Mouse (Mus musculus): ENCODE measurements around the gene Sptbn1. TPM values are rescaled to one million over a fixed set of nuclear protein-coding genes. Genes with fewer than 3 reads are reported as not detected.

The Sptbn1 gene
- 110 and 122 TPM in 2 replicates for polyA plus RNA-seq (2016; fragmentation: Nextera tagmentation; extraction: Ambion mirVana)

- H3K27ac ChIP-seq = peak within 1 kb of the TSS; percentile 93
- H3K4me1 ChIP-seq = peaks cover 20% of the 10 kb centered on the region
- WGBS = under 1% methylated on average over 63 of the region's 81 CpGs
- peak within 1 kb of the TSS; percentile 90 for H3K9ac ChIP-seq
- H3K27me3 ChIP-seq (replicated peaks) = no peaks in the 10 kb centered on the region
- no peaks in the 10 kb centered on the region for H3K9me3 ChIP-seq
- H3K4me2 ChIP-seq (replicated peaks) = peak within 1 kb of the TSS; percentile 88
- no peaks in the 10 kb centered on the region for H3K36me3 ChIP-seq
- ATAC-seq (ENCODE audit: low FRiP score, low read depth) = peak; percentile 96
- peak within 1 kb of the TSS; percentile 93 for H3K4me3 ChIP-seq
Observed at GRCm38 (mm10) chr11:30267892-30268647, at the start of gene Sptbn1. TSS of gene Sptbn1 (minus strand) at chr11:30268175.

- H3K4me2 ChIP-seq (replicated peaks) = no peak overlapping the region
- no peaks in the 10 kb centered on the region for H3K4me1 ChIP-seq
- H3K9ac ChIP-seq = no peak overlapping the region
- no peaks in the 10 kb centered on the region for H3K9me3 ChIP-seq
- no peaks in the 10 kb centered on the region for H3K27me3 ChIP-seq (replicated peaks)
- no peak for ATAC-seq (ENCODE audit: low FRiP score, low read depth)
- no peak overlapping the region for H3K4me3 ChIP-seq
- no peaks in the 10 kb centered on the region for H3K36me3 ChIP-seq
- H3K27ac ChIP-seq = no peak overlapping the region
Observed at GRCm38 (mm10) chr11:30294279-30294678, 26.3 kb upstream of the Sptbn1 start.

GRCm38 (mm10) chr11:30292221-30293160 lies 24.5 kb upstream of the Sptbn1 start:
- Histone ChIP-seq H3K9ac (no peak overlapping the region), H3K4me3 (no peak overlapping the region), H3K4me2 (replicated peaks) (no peak overlapping the region), H3K27me3 (replicated peaks) (no peaks in the 10 kb centered on the region), H3K36me3 (no peaks in the 10 kb centered on the region), H3K4me1 (no peaks in the 10 kb centered on the region), H3K9me3 (no peaks in the 10 kb centered on the region), H3K27ac (no peak overlapping the region)
- no peak for ATAC-seq (ENCODE audit: low FRiP score, low read depth)
- 89% methylated on average over 3 of the region's 3 CpGs for WGBS

GRCm38 (mm10) chr11:30291155-30291554 lies 23.2 kb upstream of the Sptbn1 start:
- Histone ChIP-seq H3K4me3 (no peak overlapping the region), H3K27ac (no peak overlapping the region), H3K9me3 (no peaks in the 10 kb centered on the region), H3K36me3 (no peaks in the 10 kb centered on the region), H3K9ac (no peak overlapping the region), H3K27me3 (replicated peaks) (no peaks in the 10 kb centered on the region), H3K4me2 (replicated peaks) (no peak overlapping the region), H3K4me1 (no peaks in the 10 kb centered on the region)
- WGBS = 61% methylated on average over 8 of the region's 8 CpGs
- ATAC-seq (ENCODE audit: low FRiP score, low read depth) = no peak

- WGBS = 75% methylated on average over 7 of the region's 7 CpGs
- ATAC-seq (ENCODE audit: low FRiP score, low read depth) = no peak
- H3K4me1 ChIP-seq = no peaks in the 10 kb centered on the region
- H3K9ac ChIP-seq = no peak overlapping the region
- H3K4me3 ChIP-seq = no peak overlapping the region
- H3K27me3 ChIP-seq (replicated peaks) = no peaks in the 10 kb centered on the region
- no peaks in the 10 kb centered on the region for H3K9me3 ChIP-seq
- no peak overlapping the region for H3K27ac ChIP-seq
- H3K4me2 ChIP-seq (replicated peaks) = no peak overlapping the region
- H3K36me3 ChIP-seq = no peaks in the 10 kb centered on the region
Observed at GRCm38 (mm10) chr11:30289470-30290431, 21.8 kb upstream of the Sptbn1 start.

GRCm38 (mm10) chr11:30288075-30288474 lies 20.1 kb upstream of the Sptbn1 start:
- WGBS = 85% methylated on average over 2 of the region's 2 CpGs
- ATAC-seq (ENCODE audit: low FRiP score, low read depth) = no peak
- no peaks in the 10 kb centered on the region for H3K36me3 ChIP-seq
- no peak overlapping the region for H3K9ac ChIP-seq
- no peak overlapping the region for H3K27ac ChIP-seq
- no peak overlapping the region for H3K4me2 ChIP-seq (replicated peaks)
- H3K27me3 ChIP-seq (replicated peaks) = no peaks in the 10 kb centered on the region
- no peaks in the 10 kb centered on the region for H3K9me3 ChIP-seq
- no peaks in the 10 kb centered on the region for H3K4me1 ChIP-seq
- H3K4me3 ChIP-seq = no peak overlapping the region

GRCm38 (mm10) chr11:30283710-30284109 lies 15.7 kb upstream of the Sptbn1 start:
- no peak overlapping the region for H3K4me2 ChIP-seq (replicated peaks)
- no peak overlapping the region for H3K4me3 ChIP-seq
- no peak overlapping the region for H3K9ac ChIP-seq
- no peak for ATAC-seq (ENCODE audit: low FRiP score, low read depth)
- no peaks in the 10 kb centered on the region for H3K27me3 ChIP-seq (replicated peaks)
- no peaks in the 10 kb centered on the region for H3K4me1 ChIP-seq
- H3K9me3 ChIP-seq = no peaks in the 10 kb centered on the region
- 65% methylated on average over 2 of the region's 2 CpGs for WGBS
- H3K36me3 ChIP-seq = no peaks in the 10 kb centered on the region
- no peak overlapping the region for H3K27ac ChIP-seq

- Histone ChIP-seq H3K27me3 (replicated peaks) (no peaks in the 10 kb centered on the region), H3K4me3 (no peak overlapping the region), H3K9me3 (no peaks in the 10 kb centered on the region), H3K36me3 (no peaks in the 10 kb centered on the region), H3K9ac (no peak overlapping the region), H3K4me2 (replicated peaks) (no peak overlapping the region), H3K4me1 (no peaks in the 10 kb centered on the region), H3K27ac (no peak overlapping the region)
- ATAC-seq (ENCODE audit: low FRiP score, low read depth) = no peak
- WGBS = 82% methylated on average over 5 of the region's 5 CpGs
Observed at GRCm38 (mm10) chr11:30281096-30281495, 13.1 kb upstream of the Sptbn1 start.

- Histone ChIP-seq H3K27me3 (replicated peaks) (no peaks in the 10 kb centered on the region), H3K36me3 (no peaks in the 10 kb centered on the region), H3K4me3 (no peak overlapping the region), H3K4me1 (no peaks in the 10 kb centered on the region), H3K9ac (no peak overlapping the region), H3K9me3 (no peaks in the 10 kb centered on the region), H3K27ac (no peak overlapping the region), H3K4me2 (replicated peaks) (no peak overlapping the region)
- no peak for ATAC-seq (ENCODE audit: low FRiP score, low read depth)
- 83% methylated on average over 5 of the region's 5 CpGs for WGBS
Observed at GRCm38 (mm10) chr11:30279278-30279677, 11.3 kb upstream of the Sptbn1 start.

GRCm38 (mm10) chr11:30275436-30276031 lies 7.6 kb upstream of the Sptbn1 start:
- H3K27me3 ChIP-seq (replicated peaks) = no peaks in the 10 kb centered on the region
- no peak overlapping the region for H3K4me3 ChIP-seq
- H3K4me2 ChIP-seq (replicated peaks) = no peak overlapping the region
- H3K4me1 ChIP-seq = no peaks in the 10 kb centered on the region
- no peaks in the 10 kb centered on the region for H3K9me3 ChIP-seq
- H3K9ac ChIP-seq = no peak overlapping the region
- H3K27ac ChIP-seq = no peak overlapping the region
- no peaks in the 10 kb centered on the region for H3K36me3 ChIP-seq
- ATAC-seq (ENCODE audit: low FRiP score, low read depth) = no peak
- WGBS = 52% methylated on average over 3 of the region's 3 CpGs

- Histone ChIP-seq H3K27ac (no peak overlapping the region), H3K9ac (no peak overlapping the region), H3K27me3 (replicated peaks) (no peaks in the 10 kb centered on the region), H3K4me2 (replicated peaks) (no peak overlapping the region), H3K4me3 (no peak overlapping the region), H3K36me3 (no peaks in the 10 kb centered on the region), H3K4me1 (peaks cover 20% of the 10 kb centered on the region), H3K9me3 (no peaks in the 10 kb centered on the region)
- no peak for ATAC-seq (ENCODE audit: low FRiP score, low read depth)
- WGBS = 76% methylated on average over 1 of the region's 1 CpGs
Observed at GRCm38 (mm10) chr11:30269524-30269923, 1.5 kb upstream of the Sptbn1 start.

All from neural tube, embryonic 12.5 days (tissue).